Mouse (Mus musculus): ENCODE measurements at regions not wholly inside any gene's neighbourhood (a gene's known extent, or its start where the extent isn't known, plus 50 kb on each side); places are given as distances from the start of the nearest gene placed in this dataset.

GRCm38 (mm10) chr14:81031475-81031874 is 1047.6 kb downstream of the Olfm4 start:
- ATAC-seq (ENCODE audit: insufficient number of reproducible peaks, low FRiP score, low TSS enrichment, low read depth): no peak
- no peaks in the 10 kb centered on the region for H3K9me3 ChIP-seq (replicated peaks)
- no peaks in the 10 kb centered on the region for H3K27me3 ChIP-seq
- H3K27ac ChIP-seq (replicated peaks): no peak overlapping the region
- H3K9ac ChIP-seq: no peak overlapping the region
- no peaks in the 10 kb centered on the region for H3K4me1 ChIP-seq
- H3K4me2 ChIP-seq (replicated peaks): no peak overlapping the region
- no peak overlapping the region for H3K4me3 ChIP-seq (replicated peaks)
- H3K36me3 ChIP-seq: no peaks in the 10 kb centered on the region

DNA sequence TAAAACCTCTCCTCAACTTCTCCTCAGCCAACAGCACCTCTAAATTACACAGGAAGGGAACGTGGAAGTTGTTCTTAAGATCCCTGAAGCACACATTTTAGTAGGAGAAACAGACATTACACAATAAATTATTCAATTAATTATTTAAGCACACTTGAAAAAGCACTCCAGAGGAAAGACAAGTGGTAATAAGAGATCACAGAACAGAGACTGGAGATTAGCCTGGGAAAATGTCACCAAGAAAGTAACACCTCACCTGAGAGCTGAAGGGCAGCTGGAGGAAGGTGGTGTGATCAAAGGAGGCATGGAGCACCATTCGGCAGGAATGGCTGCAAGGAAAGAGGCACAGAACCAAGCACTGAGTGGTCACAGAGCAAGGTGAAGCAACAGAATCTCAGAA is 1053.8 kb downstream of the Olfm4 start:
- Histone ChIP-seq H3K4me3 (replicated peaks) (no peak overlapping the region), H3K4me1 (no peaks in the 10 kb centered on the region), H3K9me3 (replicated peaks) (no peaks in the 10 kb centered on the region), H3K9ac (no peak overlapping the region), H3K4me2 (replicated peaks) (no peak overlapping the region), H3K27ac (replicated peaks) (no peak overlapping the region), H3K27me3 (no peaks in the 10 kb centered on the region), H3K36me3 (no peaks in the 10 kb centered on the region)
- ATAC-seq (ENCODE audit: insufficient number of reproducible peaks, low FRiP score, low TSS enrichment, low read depth): no peak
- WGBS: 59% methylated on average over 2 of the region's 2 CpGs

GRCm38 (mm10) chr14:81038045-81038444 is 1054.2 kb downstream of the Olfm4 start:
- WGBS: 81% methylated on average over 3 of the region's 3 CpGs
- no peak for ATAC-seq (ENCODE audit: insufficient number of reproducible peaks, low FRiP score, low TSS enrichment, low read depth)
- no peaks in the 10 kb centered on the region for H3K27me3 ChIP-seq

More at GRCm38 (mm10) chr14:81038045-81038444, 1054.2 kb downstream of the Olfm4 start:
- no peaks in the 10 kb centered on the region for H3K9me3 ChIP-seq (replicated peaks)
- H3K36me3 ChIP-seq: no peaks in the 10 kb centered on the region
- no peak overlapping the region for H3K4me2 ChIP-seq (replicated peaks)
- no peaks in the 10 kb centered on the region for H3K4me1 ChIP-seq
- no peak overlapping the region for H3K27ac ChIP-seq (replicated peaks)
- no peak overlapping the region for H3K4me3 ChIP-seq (replicated peaks)
- no peak overlapping the region for H3K9ac ChIP-seq

Data from embryonic facial prominence, embryonic 15.5 days (tissue).